Mouse (Mus musculus) heart, adult 2 months (tissue): ENCODE results near the gene Gm49337.

Experiments used
- CTCF ChIP-seq: fragments of 200-600 bp; IDR thresholded peaks from 2 replicates; pipeline ENCODE4 v1.8.1; 2022; ENCODE audit warnings: antibody characterized with exemption, mild to moderate bottlenecking, moderate library complexity
- EP300 ChIP-seq: fragments of 200-500 bp; IDR thresholded peaks from 2 replicates; pipeline ENCODE4 v1.6.1; 2011; ENCODE audit warnings: low read depth, low read length, control low read depth; ENCODE audit not compliant: insufficient read depth
- POLR2A ChIP-seq: fragments of 200-500 bp; IDR thresholded peaks from 2 replicates; pipeline ENCODE4 v1.6.1; 2011; ENCODE audit warnings: mild to moderate bottlenecking, low read depth, low read length, control low read depth; ENCODE audit not compliant: insufficient read depth

- TF ChIP-seq CTCF (no peak), POLR2A (no peak), EP300 (no peak)
These were observed 2.0 kb downstream of the Gm49337 start for GRCm38 (mm10) chr4:116175136-116175535.
